ENCODE assay signal across 9 mouse cellular contexts in genomic region chr2:173183836-173184460, GRCm38 (mm10). TPM values are rescaled to one million over a fixed set of nuclear protein-coding genes. Genes with fewer than 3 reads are reported as not detected.
DNase-seq lines count a peak whose midpoint lies in the region; ATAC-seq and TF ChIP-seq lines count a peak whose summit lies in the region.
"Had no signal": no experiment of that assay in that cellular context is flagged by ENCODE, and none has a peak within 500 bp of the region (broad histone marks: within the 10 kb centered on the region; RNA-seq: fewer than 3 reads in every experiment).

No protein-coding gene starts in this region.

- H3K36me3 ChIP-seq in ES-E14 (ENCODE audit: control insufficient read depth, insufficient read depth, low read length, poor library complexity, severe bottlenecking), result no peaks in the 10 kb centered on the region
- H3K36me3 ChIP-seq in midbrain, embryonic 13.5 days, result no peaks in the 10 kb centered on the region
- no peaks in the 10 kb centered on the region for H3K36me3 ChIP-seq in stomach, embryonic 16.5 days (ENCODE audit: control insufficient read depth, insufficient read depth, low read length)

- H3K4me1 ChIP-seq in ES-E14 (ENCODE audit: control insufficient read depth in 2 of 2, insufficient read depth in 2 of 2, low read length in 2 of 2, poor library complexity in 1 of 2), result peaks cover 1 to 10% of the 10 kb centered on the region in 2 experiments; a peak in 2 of 4 replicates
- H3K4me1 ChIP-seq in midbrain, embryonic 13.5 days (replicated peaks), result no peaks in the 10 kb centered on the region
- peaks cover 8% of the 10 kb centered on the region; the same call in 1 of the 2 replicates for H3K4me1 ChIP-seq in stomach, embryonic 16.5 days (ENCODE audit: control insufficient read depth, insufficient read depth, low read length)

- intact Hi-C loops in heart, postnatal 14 days (cut with DNase I), result loop anchor here (1.0 to 10.0 kb wide), 4 partner anchors 21 to 1721 kb away; partner anchors contain the start of gene Gnas

- H3K4me2 ChIP-seq in midbrain, embryonic 13.5 days (replicated peaks), result no peak overlapping the region
- no peak overlapping the region for H3K4me2 ChIP-seq in stomach, embryonic 16.5 days (ENCODE audit: low read depth, low read length)

- H3K9ac ChIP-seq in ES-E14 (ENCODE audit: insufficient read depth, low read depth, low read length, poor library complexity, severe bottlenecking), result no peak overlapping the region
- no peak overlapping the region for H3K9ac ChIP-seq in midbrain, embryonic 13.5 days (replicated peaks)
- H3K9ac ChIP-seq in stomach, embryonic 16.5 days (ENCODE audit: low read length), result no peak overlapping the region

- peak; percentile 63 for DNase-seq in gastrocnemius, adult 18-20 months (ENCODE audit: low spot score)
- no peak for DNase-seq in gastrocnemius, postnatal 25 days
- no peak for DNase-seq in ES-E14 (ENCODE audit: low read depth, low spot score)
- DNase-seq in embryo, embryonic 11.5 days (ENCODE audit: low read depth, low spot score), result peak; percentile 56
- DNase-seq in heart, postnatal 14 days, result peak; percentile 67 to 82
- DNase-seq in layer of hippocampus, postnatal 36 days, result peak; percentile 37 to 49

- no peak overlapping the region for H3K4me3 ChIP-seq in ES-E14 (ENCODE audit: insufficient read depth in 1 of 2, low read depth in 1 of 2, low read length in 2 of 2, poor library complexity in 1 of 2, severe bottlenecking in 1 of 2)
- no peak overlapping the region for H3K4me3 ChIP-seq in midbrain, embryonic 13.5 days (replicated peaks)
- no peak overlapping the region for H3K4me3 ChIP-seq in stomach, embryonic 16.5 days (replicated peaks; ENCODE audit: low read length)

- no peak overlapping the region for H3K27ac ChIP-seq in ES-E14 (ENCODE audit: insufficient read depth, low read depth, low read length, poor library complexity, severe bottlenecking)
- H3K27ac ChIP-seq in midbrain, embryonic 13.5 days, result no peak overlapping the region
- no peak overlapping the region for H3K27ac ChIP-seq in stomach, embryonic 16.5 days (ENCODE audit: low read length)

- ATAC-seq in midbrain, embryonic 13.5 days, result peak; percentile 48
- 0 out of 2 replicates have a peak, but pooled peaks have one; percentile 6 for ATAC-seq in stomach, embryonic 16.5 days (ENCODE audit: insufficient read depth, low FRiP score)

- in situ Hi-C loops in ES-E14 (cut with MboI; ENCODE audit: low sequenced_read_pairs in 2 of 2, unreplicated experiment in 2 of 2), result loop anchor here (5.0 to 25.0 kb wide), 2 partner anchors 77 to 378 kb away; no protein-coding TSS in a partner anchor

- peaks cover 11% of the 10 kb centered on the region; the same call in 1 of the 2 replicates for H3K27me3 ChIP-seq in midbrain, embryonic 13.5 days
- no peaks in the 10 kb centered on the region; the same call in 1 of the 2 replicates for H3K27me3 ChIP-seq in stomach, embryonic 16.5 days (ENCODE audit: control insufficient read depth, insufficient read depth, low read length)

- 15% methylated on average over 8 of the region's 8 CpGs for WGBS in midbrain, embryonic 13.5 days
- WGBS in stomach, embryonic 16.5 days, result 5% methylated on average over 8 of the region's 8 CpGs

- no peaks in the 10 kb centered on the region for H3K9me3 ChIP-seq in ES-E14 (ENCODE audit: control insufficient read depth, insufficient read depth, low read depth, low read length)
- no peaks in the 10 kb centered on the region for H3K9me3 ChIP-seq in midbrain, embryonic 13.5 days
- H3K9me3 ChIP-seq in stomach, embryonic 16.5 days (replicated peaks; ENCODE audit: control insufficient read depth, low read length), result no peaks in the 10 kb centered on the region

TF ChIP-seq in ES-E14, 5 proteins besides CTCF, POLR2A, EP300 and RAD21:
- TF ChIP-seq CHD2 (IDR thresholded peaks at IDR 0.05; ENCODE audit: low read depth, low read length) (no peak), MAFK (IDR thresholded peaks at IDR 0.05; ENCODE audit: insufficient read depth, low read depth, low read length) (no peak), ZNF384 (IDR thresholded peaks at IDR 0.05; ENCODE audit: low read depth, low read length) (no peak), HCFC1 (IDR thresholded peaks at IDR 0.05; ENCODE audit: borderline replicate concordance, insufficient read depth, low read length) (no peak), ZC3H11A (IDR thresholded peaks at IDR 0.05; ENCODE audit: borderline replicate concordance, low read depth, low read length) (peak; percentile 82)

RNA-seq across cellular contexts. Expression of gene Pck1, which starts 31.1 kb away (rescaled TPM):
- 10 to 100 TPM in 1 of 2 experiments, 1 to 10 TPM in 1; 5.7 to 10.8 TPM for total RNA-seq in gastrocnemius, adult 18-20 months (2021)
- total RNA-seq in gastrocnemius, postnatal 25 days (2021), result 10 to 100 TPM in 1 of 2 experiments, 1 to 10 TPM in 1; 1.2 to 61.5 TPM
- 0.22 TPM in 1 of 2 replicates, not detected in the other for total RNA-seq in ES-E14 (2012; rRNA removed)
- 10 to 100 TPM in 1 of 2 experiments, 1 to 10 TPM in 1; 7.2 to 42.3 TPM for total RNA-seq in heart, postnatal 14 days (2021)
- total RNA-seq in layer of hippocampus, postnatal 36 days (2021), result not detected
- not detected in 2 replicates for polyA plus RNA-seq in midbrain, embryonic 13.5 days (2015; fragmentation: Nextera tagmentation; extraction: Ambion mirVana)
- 2.0 and 2.3 TPM in 2 replicates for polyA plus RNA-seq in stomach, embryonic 16.5 days (2015; fragmentation: Nextera tagmentation; extraction: Ambion mirVana)
- total RNA-seq: hematopoietic stem cell, adult 5-6 weeks had no signal

RNA-seq across cellular contexts. Expression of gene Zbp1, which starts 34.8 kb away (rescaled TPM):
- total RNA-seq in gastrocnemius, adult 18-20 months (2021), result under 1 TPM in 1 of 2 experiments, not detected in 1; 0.47 TPM
- under 1 TPM in 1 of 2 experiments, not detected in 1; 0.27 TPM for total RNA-seq in gastrocnemius, postnatal 25 days (2021)
- 0.67 and 1.7 TPM in 2 replicates for total RNA-seq in ES-E14 (2012; rRNA removed)
- total RNA-seq in heart, postnatal 14 days (2021), result under 1 TPM; 0.31 to 0.44 TPM
- total RNA-seq in layer of hippocampus, postnatal 36 days (2021), result under 1 TPM in 1 of 2 experiments, not detected in 1; 0.35 TPM
- polyA plus RNA-seq in midbrain, embryonic 13.5 days (2015; fragmentation: Nextera tagmentation; extraction: Ambion mirVana), result 0.27 and 0.50 TPM in 2 replicates
- 0.70 and 1.0 TPM in 2 replicates for polyA plus RNA-seq in stomach, embryonic 16.5 days (2015; fragmentation: Nextera tagmentation; extraction: Ambion mirVana)

Comparison
In these comparisons a context has a peak if more than half of its experiments do, and no peak if none do; other contexts are left out.
1. DNase-seq: peak in gastrocnemius, adult 18-20 months (single experiment), embryo, embryonic 11.5 days (single experiment), heart, postnatal 14 days (2 of 2) and layer of hippocampus, postnatal 36 days (2 of 2); none in gastrocnemius, postnatal 25 days (single experiment) and ES-E14 (single experiment).